Mouse (Mus musculus): ENCODE measurements around the gene Timm44.

- no peak for TF ChIP-seq CTCF (IDR thresholded peaks at IDR 0.05; ENCODE audit: low read depth)
- no peak for TF ChIP-seq EP300 (optimal IDR thresholded peaks at IDR 0.05)
Measured at GRCm38 (mm10) chr8:4276111-4276465, 375 bp upstream of the Timm44 start.

Measured in stomach, postnatal 0 days (tissue).